Mouse (Mus musculus): ENCODE data around the gene Mtf1.

Gene Mtf1

GRCm38 (mm10) chr4:124801552-124802308 is at the start of gene Mtf1:
Mtf1 (plus strand) TSS chr4:124802104.
- DNase-seq (ENCODE audit: low spot score in 2 of 2): peak; percentile 64 to 77

DNA sequence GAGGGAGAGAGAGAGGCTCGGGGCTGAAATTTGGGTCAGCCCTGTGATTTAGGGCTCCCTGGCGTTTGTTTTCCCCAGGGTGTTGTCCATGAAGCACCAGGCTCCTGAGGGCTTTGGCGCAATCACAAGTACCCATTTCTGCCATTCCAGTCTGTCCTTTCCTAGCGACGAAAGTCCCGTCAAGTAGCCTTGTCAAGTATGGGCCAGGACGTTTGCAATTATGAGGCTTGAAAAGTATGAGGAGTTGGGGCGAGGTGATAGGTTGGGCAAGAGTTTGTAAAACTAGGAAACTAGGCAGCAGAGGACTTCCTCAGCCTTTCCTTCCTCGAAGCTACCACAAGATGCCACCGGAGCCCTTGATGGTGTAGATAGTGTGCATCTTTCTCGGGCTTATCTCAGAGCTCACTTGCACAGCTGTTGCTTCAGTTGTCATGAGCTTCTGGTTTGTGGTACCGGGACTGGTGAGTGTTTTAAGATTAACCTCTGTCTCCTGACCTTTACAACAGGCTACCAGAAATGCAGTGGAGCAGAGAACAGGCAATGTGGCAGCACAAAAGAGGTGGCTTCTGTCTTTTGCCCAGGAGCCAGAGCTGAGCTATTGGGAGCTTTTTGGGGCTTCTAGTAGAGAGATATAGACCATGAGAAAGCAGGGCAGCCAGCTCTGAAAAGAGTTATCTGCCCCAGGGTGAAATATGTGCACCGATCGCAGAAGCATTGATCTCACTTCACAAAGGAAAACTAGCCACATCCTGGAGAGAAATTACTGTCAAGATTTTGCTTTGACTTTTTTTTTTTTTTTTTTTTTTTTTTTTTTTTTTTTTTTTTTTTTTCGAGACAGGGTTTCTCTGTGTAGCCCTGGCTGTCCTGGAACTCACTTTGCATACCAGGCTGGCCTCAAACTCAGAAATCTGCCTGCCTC is 49.4 kb upstream of the Mtf1 start:
- DNase-seq (ENCODE audit: low spot score in 2 of 2): no peak

DNA sequence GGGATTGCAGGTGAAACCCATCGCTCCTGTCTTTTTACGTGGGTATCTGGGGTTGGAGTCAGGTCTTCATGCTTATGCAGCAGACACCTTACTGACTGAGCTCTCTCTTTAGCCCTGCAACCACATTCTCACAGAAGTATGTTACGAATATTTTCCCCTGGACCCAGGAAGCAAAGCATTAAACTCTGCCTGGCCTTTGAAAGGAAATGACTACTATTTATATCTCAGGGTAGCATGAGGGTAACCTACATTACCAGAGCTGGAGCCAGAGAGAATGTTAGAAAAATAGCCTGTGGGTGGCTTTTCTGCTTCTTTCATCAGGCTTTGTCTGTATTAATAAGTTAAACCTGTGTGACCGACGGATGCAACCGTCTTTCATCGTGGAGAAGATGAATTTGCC is 46.4 kb upstream of the Mtf1 start:
- DNase-seq (ENCODE audit: low spot score in 2 of 2): no peak

DNA sequence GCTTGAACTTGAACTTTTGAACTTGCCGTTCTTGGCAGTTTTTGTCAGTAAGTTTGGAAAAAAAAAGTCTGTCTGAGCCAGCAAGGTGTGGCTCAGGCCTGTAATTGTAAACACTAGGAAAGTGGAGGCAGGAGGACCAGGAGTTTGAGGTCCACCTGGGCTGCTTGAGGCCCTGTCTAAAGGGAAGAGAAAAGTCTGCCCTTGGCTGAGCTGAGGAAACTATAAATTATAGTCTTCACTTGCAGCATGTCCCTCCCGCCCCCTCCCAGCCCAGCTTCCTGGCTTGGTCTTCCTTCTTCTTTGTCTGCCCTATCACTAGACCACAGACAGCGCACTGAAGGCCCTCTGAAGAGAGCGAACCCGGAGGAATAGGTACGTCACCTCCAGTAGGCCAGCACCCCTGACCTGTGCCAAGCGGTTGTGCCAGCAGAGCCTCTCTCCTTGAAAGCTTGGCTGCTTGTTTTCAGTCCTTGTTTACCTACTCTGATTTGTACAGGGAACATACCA is 42.5 kb upstream of the Mtf1 start:
- no peak for DNase-seq (ENCODE audit: low spot score in 2 of 2)

DNA sequence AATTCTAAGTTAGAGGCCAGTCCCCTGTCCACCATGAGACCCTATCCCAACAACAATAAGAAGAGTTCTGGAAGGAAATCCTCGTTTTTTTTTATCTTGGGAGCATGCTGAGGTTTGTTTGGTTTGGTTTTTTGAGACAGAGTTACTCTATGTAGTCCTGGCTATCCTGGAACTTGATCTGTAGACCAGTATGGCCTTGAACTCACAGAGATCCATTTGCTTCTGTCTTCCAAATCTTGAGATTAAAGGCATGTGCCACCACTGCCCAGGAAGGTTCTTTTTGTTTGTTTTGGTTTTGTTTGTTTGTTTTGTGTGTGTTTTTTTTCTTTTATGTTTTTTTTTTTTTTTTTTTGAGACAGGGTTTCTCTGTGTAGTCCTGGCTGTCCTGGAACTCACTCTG is 40.7 kb upstream of the Mtf1 start:
- no peak for DNase-seq (ENCODE audit: low spot score in 2 of 2)

GRCm38 (mm10) chr4:124762858-124763452 is 38.9 kb upstream of the Mtf1 start:
- no peak for DNase-seq (ENCODE audit: low spot score in 2 of 2)

DNA sequence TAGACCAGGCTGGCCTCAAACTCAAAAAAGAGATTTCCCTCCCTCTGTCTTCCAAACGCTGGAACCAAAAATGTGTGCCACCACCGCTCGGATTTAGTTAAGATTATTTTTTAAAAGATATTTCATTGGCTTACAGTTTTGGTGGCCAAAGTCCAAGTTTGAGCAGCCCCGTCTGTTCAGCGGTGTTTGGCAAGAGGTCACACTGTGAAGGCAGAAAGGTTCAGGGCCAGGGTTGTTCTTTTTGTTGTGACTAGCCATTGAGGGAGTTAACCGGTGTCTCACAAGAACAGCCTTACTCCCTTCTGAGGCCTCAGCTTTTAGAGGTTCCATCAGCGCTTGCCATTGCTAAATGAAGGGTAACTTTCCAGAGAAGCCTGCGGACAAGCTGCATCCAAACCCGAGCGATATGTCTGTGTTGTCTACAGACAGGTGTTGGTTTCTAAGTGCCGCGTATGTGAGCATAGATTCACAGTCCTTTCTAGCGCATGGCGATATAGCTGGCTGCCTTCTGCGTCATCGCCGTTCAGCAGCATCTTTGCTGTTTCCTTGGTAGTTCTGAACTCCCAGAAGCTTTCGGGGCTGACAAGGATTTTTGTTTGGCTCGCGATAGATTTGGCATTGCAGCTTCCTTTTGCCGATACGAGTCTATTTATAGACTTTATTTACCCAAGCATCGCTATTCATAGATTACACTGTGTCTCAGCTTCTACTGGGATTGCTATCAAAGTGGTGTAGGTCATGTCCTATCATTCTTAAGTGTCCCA is 35.9 kb upstream of the Mtf1 start:
- DNase-seq (ENCODE audit: low spot score in 2 of 2): no peak

- DNase-seq (ENCODE audit: low spot score in 2 of 2): no peak
Observed at GRCm38 (mm10) chr4:124766566-124766940, 35.4 kb upstream of the Mtf1 start.

DNA sequence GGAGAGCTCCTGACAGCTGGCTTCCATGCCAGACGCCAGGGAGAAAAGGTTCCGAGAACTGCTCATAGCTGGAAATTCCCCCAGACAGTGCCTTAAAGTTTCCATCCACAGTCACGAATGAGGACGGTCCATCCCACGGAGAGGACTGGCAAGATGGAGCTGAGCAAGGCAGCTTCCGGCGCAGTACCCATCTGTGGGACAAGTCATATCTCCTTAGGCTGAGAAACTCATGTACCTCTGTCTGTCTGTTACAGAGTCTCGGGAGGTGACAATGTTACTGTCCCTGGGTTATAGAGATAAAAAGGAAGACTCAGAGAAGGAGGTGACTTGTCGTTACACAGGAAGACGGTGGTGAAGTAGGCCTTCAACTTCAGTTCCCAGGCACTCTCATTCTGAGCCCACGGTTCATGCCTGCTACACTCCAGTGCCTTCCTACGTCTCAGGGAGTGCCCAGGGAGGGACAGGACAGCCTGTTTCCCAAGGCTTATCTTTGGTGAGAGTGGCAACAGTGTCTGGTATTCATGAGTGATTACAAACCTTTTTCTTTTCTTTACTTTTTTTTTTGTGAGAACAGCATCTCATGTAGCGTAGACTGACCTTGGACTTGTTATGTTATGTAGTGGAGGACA is 32.8 kb upstream of the Mtf1 start:
- DNase-seq (ENCODE audit: low spot score in 2 of 2): no peak

DNA sequence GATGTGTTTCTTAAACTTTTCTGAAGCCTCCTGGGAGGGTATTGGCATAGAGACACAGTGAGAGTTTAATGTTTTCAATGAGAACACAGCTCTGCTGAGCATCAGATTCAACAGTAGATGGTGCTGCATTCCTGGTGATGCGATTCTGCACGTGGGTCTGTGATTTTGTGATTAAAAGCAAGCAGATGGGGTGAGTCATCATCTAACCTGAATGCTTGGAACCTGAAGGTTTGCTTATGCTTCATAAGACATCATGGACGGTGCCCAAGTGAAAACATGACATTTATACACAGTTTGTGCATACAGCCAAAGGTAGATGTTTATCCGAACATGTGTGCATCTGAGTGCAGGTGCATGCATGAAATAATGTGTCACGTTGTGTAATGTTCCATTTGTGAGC is 31.3 kb upstream of the Mtf1 start:
- peak in 1 of 2 experiments; percentile 43 for DNase-seq (ENCODE audit: low spot score in 2 of 2)

GRCm38 (mm10) chr4:124772125-124772524 is 29.8 kb upstream of the Mtf1 start:
- DNase-seq (ENCODE audit: low spot score in 2 of 2): no peak

- no peak for DNase-seq (ENCODE audit: low spot score in 2 of 2)
Observed at GRCm38 (mm10) chr4:124773449-124773848, 28.5 kb upstream of the Mtf1 start.

- no peak for DNase-seq (ENCODE audit: low spot score in 2 of 2)
Observed at GRCm38 (mm10) chr4:124773995-124774394, 27.9 kb upstream of the Mtf1 start.

- no peak for DNase-seq (ENCODE audit: low spot score in 2 of 2)
Observed at GRCm38 (mm10) chr4:124774429-124774828, 27.5 kb upstream of the Mtf1 start.

- DNase-seq (ENCODE audit: low spot score in 2 of 2): no peak
Observed at GRCm38 (mm10) chr4:124781361-124781760, 20.5 kb upstream of the Mtf1 start.

DNA sequence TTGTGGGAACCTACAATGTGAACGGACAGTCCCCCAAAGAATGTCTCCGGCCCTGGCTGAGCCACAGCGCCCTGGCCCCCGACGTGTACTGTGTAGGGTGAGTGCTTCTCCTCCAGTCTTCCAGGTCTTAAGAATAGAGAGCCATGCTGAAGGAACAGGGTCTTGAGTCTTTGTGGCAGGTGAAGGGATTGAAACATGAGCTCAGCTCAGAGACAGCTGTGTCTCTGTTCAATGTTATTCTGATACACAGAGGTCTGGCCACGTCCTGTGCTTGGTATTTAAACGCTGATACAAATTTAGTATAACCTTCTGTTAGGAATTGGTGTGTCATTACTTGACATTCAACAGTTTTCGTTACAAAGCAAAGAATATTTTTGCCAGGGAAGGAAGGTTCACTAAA is 19.5 kb upstream of the Mtf1 start:
- DNase-seq (ENCODE audit: low spot score in 2 of 2): no peak

GRCm38 (mm10) chr4:124783937-124784336 is 18.0 kb upstream of the Mtf1 start:
- DNase-seq (ENCODE audit: low spot score in 2 of 2): no peak

DNA sequence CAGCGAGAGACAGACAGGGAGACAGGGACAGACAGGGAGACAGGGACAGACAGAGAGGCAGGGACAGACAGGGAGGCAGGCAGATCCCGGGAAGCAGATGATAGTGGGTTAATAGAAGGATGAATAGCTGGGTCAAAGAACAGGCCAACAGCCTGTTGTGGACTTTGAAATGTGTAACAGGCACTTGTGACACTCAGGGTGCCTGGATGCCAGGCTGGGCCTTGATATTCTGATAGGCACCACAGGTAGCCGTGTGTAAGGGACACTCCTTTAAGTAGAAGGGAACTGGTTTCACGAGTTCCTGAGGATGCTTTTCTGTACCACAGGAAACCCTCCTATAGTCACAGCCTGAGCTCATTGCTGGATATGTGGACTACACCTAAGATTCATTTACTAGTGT is 11.9 kb upstream of the Mtf1 start:
- no peak for DNase-seq (ENCODE audit: low spot score in 2 of 2)

- DNase-seq (ENCODE audit: low spot score in 2 of 2): no peak
Observed at GRCm38 (mm10) chr4:124792114-124792513, 9.8 kb upstream of the Mtf1 start.

- no peak for DNase-seq (ENCODE audit: low spot score in 2 of 2)
Observed at GRCm38 (mm10) chr4:124796141-124796540, 5.8 kb upstream of the Mtf1 start.

GRCm38 (mm10) chr4:124796913-124797312 is 5.0 kb upstream of the Mtf1 start:
- DNase-seq (ENCODE audit: low spot score in 2 of 2): no peak

Data from urinary bladder, adult 18-20 months (tissue).